Mouse (Mus musculus): ENCODE measurements around the gene Slc24a3. TPM values are rescaled to one million over a fixed set of nuclear protein-coding genes. Genes with fewer than 3 reads are reported as not detected.

Gene Slc24a3
- polyA plus RNA-seq (2012; rRNA removed), result 10.4 and 20.5 TPM in 2 replicates

DNA sequence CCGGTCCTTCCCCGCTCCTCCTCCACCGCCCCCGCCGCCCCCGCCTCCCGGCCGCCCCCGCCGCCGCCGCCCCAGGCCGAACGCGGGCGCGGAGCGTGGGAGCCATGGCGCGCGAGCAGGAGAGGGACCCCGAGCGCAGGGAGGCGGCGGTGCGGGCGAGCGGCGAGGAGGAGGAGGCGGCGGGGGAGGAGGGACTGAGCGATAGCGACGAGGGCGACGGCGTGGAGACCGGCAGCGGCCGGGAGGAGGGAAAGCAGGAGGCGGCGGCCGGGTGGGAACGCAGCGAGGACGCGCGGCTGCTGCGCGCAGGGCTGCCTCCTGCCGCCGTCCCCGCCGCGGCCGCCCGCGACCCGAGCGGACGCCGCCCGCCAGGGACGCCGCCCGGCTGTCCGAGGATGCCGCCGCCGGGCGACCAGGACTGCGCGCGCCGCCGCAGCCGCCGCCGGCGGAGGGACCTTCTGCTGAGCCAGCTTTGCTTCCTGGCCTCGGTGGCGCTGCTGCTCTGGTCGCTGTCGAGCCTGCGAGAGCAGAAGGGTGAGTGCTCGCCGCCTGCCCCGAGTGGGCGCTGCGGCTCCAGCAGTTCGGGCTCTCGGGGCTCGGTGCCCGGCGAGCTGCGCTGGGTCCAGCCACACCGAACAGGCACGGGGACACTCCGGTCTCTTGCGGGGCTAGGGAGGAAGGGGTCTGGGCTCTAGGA is at the start of gene Slc24a3:
Gene Slc24a3 (plus strand): TSS at position 91 of the 697 bp plus-strand sequence.
- TF ChIP-seq POLR2A (IDR thresholded peaks at IDR 0.05; ENCODE audit: borderline replicate concordance, extremely low read depth, insufficient read depth, insufficient read length, poor library complexity, severe bottlenecking), result 0 out of 2 replicates have a peak, but pooled peaks have one; percentile 24
- peak; percentile 48; the same call in 1 of the 2 replicates for TF ChIP-seq CTCF (IDR thresholded peaks at IDR 0.05; ENCODE audit: borderline replicate concordance, extremely low read depth, insufficient read depth, insufficient read length)
- peak; percentile 93 for DNase-seq (ENCODE audit: low read depth)

- no peak for DNase-seq (ENCODE audit: low read depth)
- TF ChIP-seq POLR2A (IDR thresholded peaks at IDR 0.05; ENCODE audit: borderline replicate concordance, extremely low read depth, insufficient read depth, insufficient read length, poor library complexity, severe bottlenecking), result no peak
- TF ChIP-seq CTCF (IDR thresholded peaks at IDR 0.05; ENCODE audit: borderline replicate concordance, extremely low read depth, insufficient read depth, insufficient read length), result no peak
Measured at GRCm38 (mm10) chr2:145117762-145118161, 49.8 kb upstream of the Slc24a3 start.

GRCm38 (mm10) chr2:145127747-145128146 is 39.8 kb upstream of the Slc24a3 start:
- no peak for DNase-seq (ENCODE audit: low read depth)
- no peak for TF ChIP-seq POLR2A (IDR thresholded peaks at IDR 0.05; ENCODE audit: borderline replicate concordance, extremely low read depth, insufficient read depth, insufficient read length, poor library complexity, severe bottlenecking)
- TF ChIP-seq CTCF (IDR thresholded peaks at IDR 0.05; ENCODE audit: borderline replicate concordance, extremely low read depth, insufficient read depth, insufficient read length), result no peak

GRCm38 (mm10) chr2:145136625-145137291 is 30.8 kb upstream of the Slc24a3 start:
- DNase-seq (ENCODE audit: low read depth), result peak; percentile 20
- no peak for TF ChIP-seq CTCF (IDR thresholded peaks at IDR 0.05; ENCODE audit: borderline replicate concordance, extremely low read depth, insufficient read depth, insufficient read length)
- TF ChIP-seq POLR2A (IDR thresholded peaks at IDR 0.05; ENCODE audit: borderline replicate concordance, extremely low read depth, insufficient read depth, insufficient read length, poor library complexity, severe bottlenecking), result no peak

GRCm38 (mm10) chr2:145150407-145150806 is 17.1 kb upstream of the Slc24a3 start:
- TF ChIP-seq POLR2A (IDR thresholded peaks at IDR 0.05; ENCODE audit: borderline replicate concordance, extremely low read depth, insufficient read depth, insufficient read length, poor library complexity, severe bottlenecking) (no peak), CTCF (IDR thresholded peaks at IDR 0.05; ENCODE audit: borderline replicate concordance, extremely low read depth, insufficient read depth, insufficient read length) (no peak)
- DNase-seq (ENCODE audit: low read depth), result no peak

GRCm38 (mm10) chr2:145150821-145151220 is 16.7 kb upstream of the Slc24a3 start:
- TF ChIP-seq CTCF (IDR thresholded peaks at IDR 0.05; ENCODE audit: borderline replicate concordance, extremely low read depth, insufficient read depth, insufficient read length) (no peak), POLR2A (IDR thresholded peaks at IDR 0.05; ENCODE audit: borderline replicate concordance, extremely low read depth, insufficient read depth, insufficient read length, poor library complexity, severe bottlenecking) (no peak)
- no peak for DNase-seq (ENCODE audit: low read depth)

GRCm38 (mm10) chr2:145152281-145152680 is 15.3 kb upstream of the Slc24a3 start:
- DNase-seq (ENCODE audit: low read depth), result no peak
- no peak for TF ChIP-seq POLR2A (IDR thresholded peaks at IDR 0.05; ENCODE audit: borderline replicate concordance, extremely low read depth, insufficient read depth, insufficient read length, poor library complexity, severe bottlenecking)
- TF ChIP-seq CTCF (IDR thresholded peaks at IDR 0.05; ENCODE audit: borderline replicate concordance, extremely low read depth, insufficient read depth, insufficient read length), result no peak

GRCm38 (mm10) chr2:145158972-145159371 is 8.6 kb upstream of the Slc24a3 start:
- DNase-seq (ENCODE audit: low read depth), result no peak
- no peak for TF ChIP-seq CTCF (IDR thresholded peaks at IDR 0.05; ENCODE audit: borderline replicate concordance, extremely low read depth, insufficient read depth, insufficient read length)
- TF ChIP-seq POLR2A (IDR thresholded peaks at IDR 0.05; ENCODE audit: borderline replicate concordance, extremely low read depth, insufficient read depth, insufficient read length, poor library complexity, severe bottlenecking), result no peak

GRCm38 (mm10) chr2:145161046-145161700 is 6.4 kb upstream of the Slc24a3 start:
- peak; percentile 93 for TF ChIP-seq CTCF (IDR thresholded peaks at IDR 0.05; ENCODE audit: borderline replicate concordance, extremely low read depth, insufficient read depth, insufficient read length)
- no peak for TF ChIP-seq POLR2A (IDR thresholded peaks at IDR 0.05; ENCODE audit: borderline replicate concordance, extremely low read depth, insufficient read depth, insufficient read length, poor library complexity, severe bottlenecking)
- peak; percentile 86 for DNase-seq (ENCODE audit: low read depth)

DNA sequence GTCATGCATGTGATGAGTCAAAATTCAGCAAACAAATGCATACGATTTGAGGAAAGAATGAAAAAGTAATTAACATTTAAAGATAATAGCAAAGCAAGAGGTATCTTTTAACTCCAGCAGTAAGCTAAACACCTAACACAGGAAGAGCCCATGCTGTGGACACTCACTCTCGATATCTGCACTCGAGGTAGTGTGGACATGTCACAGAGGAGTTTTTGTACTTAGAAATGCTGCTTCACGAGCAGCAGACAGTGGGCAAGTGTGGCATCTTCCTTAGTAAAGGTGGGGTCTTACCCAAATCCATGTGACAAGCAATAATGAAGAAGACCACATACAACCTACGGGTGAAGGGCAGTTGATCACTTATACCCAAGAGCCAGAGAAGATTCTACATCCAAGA is 3.5 kb upstream of the Slc24a3 start:
- no peak for DNase-seq (ENCODE audit: low read depth)
- no peak for TF ChIP-seq POLR2A (IDR thresholded peaks at IDR 0.05; ENCODE audit: borderline replicate concordance, extremely low read depth, insufficient read depth, insufficient read length, poor library complexity, severe bottlenecking)
- no peak for TF ChIP-seq CTCF (IDR thresholded peaks at IDR 0.05; ENCODE audit: borderline replicate concordance, extremely low read depth, insufficient read depth, insufficient read length)

DNA sequence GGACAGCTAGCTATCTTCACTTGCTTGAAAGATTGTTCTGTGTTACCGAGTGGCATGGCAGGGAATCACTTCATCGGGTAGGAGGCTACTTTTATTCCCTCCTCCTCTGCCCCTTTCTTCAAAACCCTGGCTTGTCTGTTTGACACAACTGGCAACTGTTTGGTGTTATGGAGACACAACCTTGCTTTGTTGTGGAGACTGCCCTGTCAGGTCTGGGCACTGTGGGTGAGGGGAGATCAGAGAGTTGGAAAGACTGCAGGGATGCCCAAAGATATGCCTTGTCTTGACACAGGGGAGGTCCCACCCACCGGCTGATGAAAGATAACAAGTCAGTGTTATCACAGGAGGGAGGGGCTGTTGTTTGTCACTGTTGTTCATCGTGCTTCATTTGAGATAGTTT is 3.0 kb upstream of the Slc24a3 start:
- TF ChIP-seq POLR2A (IDR thresholded peaks at IDR 0.05; ENCODE audit: borderline replicate concordance, extremely low read depth, insufficient read depth, insufficient read length, poor library complexity, severe bottlenecking), result no peak
- no peak for TF ChIP-seq CTCF (IDR thresholded peaks at IDR 0.05; ENCODE audit: borderline replicate concordance, extremely low read depth, insufficient read depth, insufficient read length)
- DNase-seq (ENCODE audit: low read depth), result no peak

Data from brain, embryonic 14.5 days (tissue).